Mouse (Mus musculus): Measurements from ENCODE around the gene Pcgf2.

- TF ChIP-seq ZC3H11A (IDR thresholded peaks at IDR 0.05; ENCODE audit: low read depth, low read length) = no peak
- no peak for TF ChIP-seq CTCF (conservative IDR thresholded peaks at IDR 0.05 in 1 of 2, IDR thresholded peaks at IDR 0.05 in 1 of 2; ENCODE audit: low read depth in 2 of 2, low read length in 2 of 2)
- no peak for TF ChIP-seq E2F4 (IDR thresholded peaks at IDR 0.05; ENCODE audit: insufficient replicate concordance, low read depth, low read length)
- no peak for TF ChIP-seq POLR2A (IDR thresholded peaks at IDR 0.05; ENCODE audit: low read depth, low read length)
Observed at GRCm38 (mm10) chr11:97747773-97748172, 47.5 kb upstream of the Pcgf2 start.

Data from CH12.LX (cell line).